Mouse (Mus musculus): Measurements from ENCODE around the gene Pip5kl1. TPM values are rescaled to one million over a fixed set of nuclear protein-coding genes. Genes with fewer than 3 reads are reported as not detected.
A peak's percentile ranks its signal among the peaks of the same experiment; 100 is the strongest.

Pip5kl1 gene
- polyA plus RNA-seq, 1 experiment from 2014 or later, result 0.50 TPM

GRCm38 (mm10) chr2:32582830-32583799 lies 8.5 kb downstream of the Pip5kl1 start:
- Histone ChIP-seq H3K4me3 (ENCODE audit: low read depth, low read length) (peak overlapping the region; percentile 27), H3K9me3 (ENCODE audit: low read depth, low read length) (no peaks in the 10 kb centered on the region), H3K27me3 (ENCODE audit: insufficient read depth, low read length) (0 out of 2 replicates have a peak, but pooled peaks cover 10% of the 10 kb centered on the region), H3K36me3 (ENCODE audit: insufficient read depth) (no peaks in the 10 kb centered on the region), H3K4me2 (peak overlapping the region; percentile 62), H3K27ac (ENCODE audit: low read depth) (no peak overlapping the region), H3K9ac (peak overlapping the region; percentile 9; the same call in 1 of the 2 replicates), H3K4me1 (ENCODE audit: insufficient read depth) (peaks cover 15% of the 10 kb centered on the region)
- DNase-seq (peak; percentile 96), ATAC-seq (ENCODE audit: insufficient read depth) (peak; percentile 73)
- peak; percentile 99 for TF ChIP-seq CTCF (IDR thresholded peaks at IDR 0.05; ENCODE audit: low read depth)
- WGBS, result 11% methylated on average over 37 of the region's 37 CpGs

DNA sequence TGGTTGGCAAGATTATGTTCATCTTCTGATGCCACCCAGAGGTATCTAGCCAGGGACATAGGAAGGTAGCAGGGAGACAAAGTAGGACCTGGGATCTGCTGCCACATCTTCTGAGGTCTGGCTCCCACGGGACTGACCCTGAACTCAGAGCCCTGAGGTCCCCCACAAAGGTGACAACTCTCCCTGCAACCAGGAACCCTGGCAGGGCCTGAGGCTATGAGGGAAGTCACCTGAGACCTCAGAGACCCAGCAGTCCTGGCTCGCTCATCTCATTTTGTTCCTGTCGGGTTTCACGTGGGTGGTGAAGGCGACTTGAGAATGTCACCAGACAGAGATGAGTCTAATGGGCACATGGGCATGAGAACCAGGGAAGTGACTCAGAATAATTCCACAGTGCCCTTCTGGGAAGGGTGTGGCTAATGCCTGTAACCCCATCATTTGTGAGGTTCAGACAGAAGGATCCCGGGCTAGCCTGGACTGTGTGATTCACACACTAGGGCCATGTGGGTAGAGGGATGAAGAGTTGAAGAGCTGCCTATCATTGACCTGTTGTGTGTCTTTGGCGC lies 10.6 kb downstream of the Pip5kl1 start:
- DNase-seq (no peak), ATAC-seq (ENCODE audit: insufficient read depth) (no peak)
- 83% methylated on average over 7 of the region's 7 CpGs for WGBS
- no peak for TF ChIP-seq CTCF (IDR thresholded peaks at IDR 0.05; ENCODE audit: low read depth)
- H3K36me3 ChIP-seq (ENCODE audit: insufficient read depth), result peaks cover 6% of the 10 kb centered on the region; the same call in 1 of the 2 replicates
- H3K27me3 ChIP-seq (ENCODE audit: insufficient read depth, low read length), result 0 out of 2 replicates have a peak, but pooled peaks cover 6% of the 10 kb centered on the region
- H3K4me2 ChIP-seq, result no peak overlapping the region
- no peaks in the 10 kb centered on the region for H3K9me3 ChIP-seq (ENCODE audit: low read depth, low read length)
- no peak overlapping the region for H3K9ac ChIP-seq
- no peak overlapping the region for H3K4me3 ChIP-seq (ENCODE audit: low read depth, low read length)
- peaks cover 19% of the 10 kb centered on the region for H3K4me1 ChIP-seq (ENCODE audit: insufficient read depth)
- no peak overlapping the region for H3K27ac ChIP-seq (ENCODE audit: low read depth)

- H3K4me3 ChIP-seq (ENCODE audit: low read depth, low read length), result peak within 1 kb of the TSS; percentile 38
- H3K9me3 ChIP-seq (ENCODE audit: low read depth, low read length), result no peaks in the 10 kb centered on the region
- WGBS, result under 1% methylated on average over 38 of the region's 38 CpGs
- peak within 1 kb of the TSS; percentile 59 for H3K4me2 ChIP-seq
- H3K27ac ChIP-seq (ENCODE audit: low read depth), result peak within 1 kb of the TSS; percentile 42
- DNase-seq (peak; percentile 98), ATAC-seq (ENCODE audit: insufficient read depth) (peak; percentile 88)
- peak; percentile 43 for TF ChIP-seq CTCF (IDR thresholded peaks at IDR 0.05; ENCODE audit: low read depth)
- 0 out of 2 replicates have a peak, but pooled peaks cover 6% of the 10 kb centered on the region for H3K27me3 ChIP-seq (ENCODE audit: insufficient read depth, low read length)
- peaks cover 8% of the 10 kb centered on the region; the same call in 1 of the 2 replicates for H3K36me3 ChIP-seq (ENCODE audit: insufficient read depth)
- H3K9ac ChIP-seq, result peak within 1 kb of the TSS; percentile 17
- peaks cover 19% of the 10 kb centered on the region for H3K4me1 ChIP-seq (ENCODE audit: insufficient read depth)
Measured at GRCm38 (mm10) chr2:32586871-32587351, 12.3 kb downstream of the Pip5kl1 start, which contains the start of gene St6galnac4. TSS of gene St6galnac4 (plus strand) at chr2:32587095.

DNA sequence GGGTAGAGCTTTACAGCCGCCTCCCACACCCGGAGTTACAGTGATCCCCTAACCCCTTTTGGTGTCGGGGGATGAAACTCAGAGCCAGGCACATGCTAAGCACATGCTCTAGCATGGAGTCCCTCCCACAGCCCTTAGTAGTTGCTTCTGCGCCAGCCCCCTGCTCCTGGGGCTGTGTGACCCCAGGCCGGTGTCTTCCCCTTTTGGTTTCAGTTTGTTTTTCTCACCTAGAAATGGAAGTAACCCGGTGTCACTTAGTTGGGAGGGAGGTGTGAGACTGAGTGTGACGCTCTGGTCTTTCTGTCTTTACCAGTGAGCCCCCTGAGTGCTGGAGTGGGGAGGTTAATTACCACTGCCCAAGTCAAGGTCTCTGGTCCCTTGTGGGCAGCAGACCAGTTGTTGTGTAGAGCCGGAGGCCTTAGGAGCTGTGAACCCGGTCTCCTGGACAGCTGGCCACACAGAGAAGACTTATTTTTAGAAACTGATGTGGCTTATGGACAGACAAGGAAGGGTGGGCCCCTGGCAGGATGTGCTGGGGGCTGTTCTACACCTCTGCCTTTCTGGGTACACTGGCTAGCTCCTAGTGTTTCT lies 13.2 kb downstream of the Pip5kl1 start:
- Histone ChIP-seq H3K4me3 (ENCODE audit: low read depth, low read length) (peak overlapping the region; percentile 38), H3K27ac (ENCODE audit: low read depth) (peak overlapping the region; percentile 22), H3K36me3 (ENCODE audit: insufficient read depth) (peaks cover 8% of the 10 kb centered on the region; the same call in 1 of the 2 replicates), H3K4me2 (peak overlapping the region; percentile 59), H3K9ac (peak overlapping the region; percentile 17), H3K9me3 (ENCODE audit: low read depth, low read length) (no peaks in the 10 kb centered on the region), H3K27me3 (ENCODE audit: insufficient read depth, low read length) (0 out of 2 replicates have a peak, but pooled peaks cover 5% of the 10 kb centered on the region), H3K4me1 (ENCODE audit: insufficient read depth) (peaks cover 18% of the 10 kb centered on the region)
- WGBS, result 19% methylated on average over 9 of the region's 9 CpGs
- DNase-seq (peak; percentile 26), ATAC-seq (ENCODE audit: insufficient read depth) (no peak)
- TF ChIP-seq CTCF (IDR thresholded peaks at IDR 0.05; ENCODE audit: low read depth), result no peak

DNA sequence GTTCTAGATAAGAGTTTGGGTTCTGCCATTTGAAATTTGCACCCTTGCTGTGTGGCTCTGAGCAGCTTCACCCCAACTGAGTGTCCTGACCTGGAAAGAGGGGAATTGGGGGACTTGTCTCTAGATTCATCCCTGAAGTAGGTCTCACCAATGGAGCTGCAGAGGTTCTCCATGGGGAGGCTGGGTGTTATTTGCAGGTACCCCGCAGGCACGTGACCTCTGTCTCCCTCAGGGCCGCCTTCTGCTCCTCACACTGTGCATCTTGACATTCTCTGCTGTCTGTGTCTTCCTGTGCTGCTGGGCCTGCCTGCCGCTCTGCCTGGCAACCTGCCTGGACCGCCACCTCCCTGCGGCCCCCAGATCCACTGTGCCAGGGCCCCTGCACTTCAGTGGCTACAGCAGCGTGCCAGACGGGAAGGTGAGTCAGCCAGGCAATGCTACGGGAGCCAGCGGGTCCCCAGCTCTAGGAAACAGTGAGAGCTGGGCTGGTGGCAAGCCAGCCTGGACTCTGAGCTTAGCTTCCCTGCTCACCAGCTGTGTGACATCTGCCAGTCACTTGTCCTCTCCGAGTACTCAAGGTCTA lies 14.7 kb downstream of the Pip5kl1 start:
- WGBS, result 52% methylated on average over 11 of the region's 11 CpGs
- Histone ChIP-seq H3K27me3 (ENCODE audit: insufficient read depth, low read length) (no peaks in the 10 kb centered on the region), H3K4me2 (no peak overlapping the region), H3K4me3 (ENCODE audit: low read depth, low read length) (no peak overlapping the region), H3K9ac (no peak overlapping the region), H3K4me1 (ENCODE audit: insufficient read depth) (peaks cover 15% of the 10 kb centered on the region), H3K9me3 (ENCODE audit: low read depth, low read length) (no peaks in the 10 kb centered on the region), H3K36me3 (ENCODE audit: insufficient read depth) (peaks cover 14% of the 10 kb centered on the region; the same call in 1 of the 2 replicates), H3K27ac (ENCODE audit: low read depth) (no peak overlapping the region)
- no peak for TF ChIP-seq CTCF (IDR thresholded peaks at IDR 0.05; ENCODE audit: low read depth)
- no peak for ATAC-seq (ENCODE audit: insufficient read depth)
- no peak for DNase-seq

DNA sequence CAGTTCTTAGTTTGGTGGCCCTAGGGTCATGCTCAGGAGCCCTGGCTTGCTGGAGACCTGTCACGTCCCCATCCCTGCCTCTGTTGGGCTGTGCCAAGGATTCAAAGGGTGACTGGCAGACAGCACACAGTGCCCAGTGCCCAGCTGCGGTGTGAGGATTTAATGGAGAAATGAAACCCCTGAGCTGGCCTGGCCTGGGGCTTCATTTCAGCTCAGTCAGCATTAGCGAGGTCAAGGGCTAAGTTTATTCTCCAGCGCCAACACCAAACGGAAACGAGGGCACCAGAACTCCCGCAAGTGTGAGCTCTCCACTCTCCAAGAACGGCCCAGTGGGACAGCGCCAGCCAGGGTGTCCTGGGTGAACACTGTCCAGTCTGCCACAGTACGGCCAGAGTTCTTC lies 15.6 kb downstream of the Pip5kl1 start:
- peaks cover 15% of the 10 kb centered on the region for H3K4me1 ChIP-seq (ENCODE audit: insufficient read depth)
- no peak overlapping the region for H3K4me2 ChIP-seq
- WGBS, result 62% methylated on average over 10 of the region's 10 CpGs
- ATAC-seq (ENCODE audit: insufficient read depth) (no peak), DNase-seq (no peak)
- H3K36me3 ChIP-seq (ENCODE audit: insufficient read depth), result peaks cover 23% of the 10 kb centered on the region; the same call in 1 of the 2 replicates
- no peak overlapping the region for H3K9ac ChIP-seq
- TF ChIP-seq CTCF (IDR thresholded peaks at IDR 0.05; ENCODE audit: low read depth), result no peak
- H3K4me3 ChIP-seq (ENCODE audit: low read depth, low read length), result no peak overlapping the region
- no peaks in the 10 kb centered on the region for H3K9me3 ChIP-seq (ENCODE audit: low read depth, low read length)
- no peak overlapping the region for H3K27ac ChIP-seq (ENCODE audit: low read depth)
- H3K27me3 ChIP-seq (ENCODE audit: insufficient read depth, low read length), result no peaks in the 10 kb centered on the region
